Mouse (Mus musculus) G1E-ER4 (cell line): Measurements from ENCODE around the gene Vps13d. TPM values are rescaled to one million over a fixed set of nuclear protein-coding genes. Genes with fewer than 3 reads are reported as not detected.
A peak's percentile ranks its signal among the peaks of the same experiment; 100 is the strongest.

Experiments
- GATA1 ChIP-seq: IDR thresholded peaks from one replicate; pipeline ENCODE4 v1.8.0; 2012; ENCODE audit warnings: low read length, inconsistent platforms
- polyA plus RNA-seq: library from polyadenylated mRNA; stranded (reverse); fragments of >175 nt; gene quantifications from 2 replicates; pipeline ENCODE4 v1.2.3, GENCODE M21; 2012

Vps13d gene
- polyA plus RNA-seq, 1 experiment = 3.1 TPM

DNA sequence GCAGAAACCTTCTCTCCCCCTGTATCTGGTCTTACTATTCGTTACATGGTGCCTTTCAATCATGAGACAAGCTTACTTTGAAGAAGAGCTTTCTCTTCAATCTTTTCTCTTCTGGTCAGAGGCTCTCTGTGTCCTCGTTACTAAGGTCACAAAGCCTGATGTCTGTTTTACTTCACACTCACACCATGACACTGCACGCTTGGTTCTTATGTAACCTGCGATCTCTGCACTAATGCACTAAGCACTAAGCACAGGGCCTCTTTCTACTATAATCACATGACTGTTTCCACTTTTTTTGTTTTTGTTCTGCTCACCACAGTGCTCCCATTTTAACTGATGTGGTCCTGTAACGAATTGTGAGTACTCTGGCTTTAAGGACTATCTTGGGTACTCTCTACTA is 146.8 kb downstream of the Vps13d start:
- no peak for TF ChIP-seq GATA1

- TF ChIP-seq GATA1 = no peak
These were observed 148.8 kb downstream of the Vps13d start for GRCm38 (mm10) chr4:145046032-145046401.

DNA sequence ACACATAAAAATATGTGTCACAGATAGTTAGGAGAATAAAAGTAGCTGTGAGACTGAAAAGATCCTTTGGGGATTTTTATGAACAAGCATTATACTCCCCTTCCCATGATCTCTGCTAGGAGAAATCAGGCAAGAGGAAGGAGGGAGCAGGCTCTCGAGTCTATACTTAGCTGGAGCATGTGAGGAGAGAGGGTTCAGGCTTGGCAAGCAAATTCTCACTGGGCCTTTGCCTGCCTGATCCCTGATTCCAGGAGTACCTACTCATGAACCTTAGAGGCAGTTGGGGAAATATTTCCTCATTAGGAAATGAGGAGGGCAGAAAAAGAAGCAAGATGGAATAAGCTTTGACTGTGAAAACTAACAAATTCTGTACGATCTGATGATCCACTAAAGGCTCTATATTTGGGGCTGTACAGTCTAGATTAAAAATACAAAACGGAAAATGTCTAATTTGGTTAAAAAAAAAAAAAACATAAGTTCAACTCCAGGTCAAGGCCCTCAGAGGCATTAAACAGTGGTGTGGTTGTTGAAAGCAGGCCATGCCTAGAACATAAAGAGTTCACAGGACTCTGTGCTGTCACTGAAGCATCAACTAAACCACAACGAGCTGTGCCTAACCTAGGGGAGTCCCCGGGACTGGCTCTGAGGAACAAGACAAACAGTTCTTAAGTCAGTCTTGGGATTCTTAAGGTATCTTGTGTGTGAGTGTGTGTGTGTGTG is 149.3 kb downstream of the Vps13d start:
- no peak for TF ChIP-seq GATA1

- no peak for TF ChIP-seq GATA1
These were observed 153.5 kb downstream of the Vps13d start for GRCm38 (mm10) chr4:145041223-145041870.

DNA sequence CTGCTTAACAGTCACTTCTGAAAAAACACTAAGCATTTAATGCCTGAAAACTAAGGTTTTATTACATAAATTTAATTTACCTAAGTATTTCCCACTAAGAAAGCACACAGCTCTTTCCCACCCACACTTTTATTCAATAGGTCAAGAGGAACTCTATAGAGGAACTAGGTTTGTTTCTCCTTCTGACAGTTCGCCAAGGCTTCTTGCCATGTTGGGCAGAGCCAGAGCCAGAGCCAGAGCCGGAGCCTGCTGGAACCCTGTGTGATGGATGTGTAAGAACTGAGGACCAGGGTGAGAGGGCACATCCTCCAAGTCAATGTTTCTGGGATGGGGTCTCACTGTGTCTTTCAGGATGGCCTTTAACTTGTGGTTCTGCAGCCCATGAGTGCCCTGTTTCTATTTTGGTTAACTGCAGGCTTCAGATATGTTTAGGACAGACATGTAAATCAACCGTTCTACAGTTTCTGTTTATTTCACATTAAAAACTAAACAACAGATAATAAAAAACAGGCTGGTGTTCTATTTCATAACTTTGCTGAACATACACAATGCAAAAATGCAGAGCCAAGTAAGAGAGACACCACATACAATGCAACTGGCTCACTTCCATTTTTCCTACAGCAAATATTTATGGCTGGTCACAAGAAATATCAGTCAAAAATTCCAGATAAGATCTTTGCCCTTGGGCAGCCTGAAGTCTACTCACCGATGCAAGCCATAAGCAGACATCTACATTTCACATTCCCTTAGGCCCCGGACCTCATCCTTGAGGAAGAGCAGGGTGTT is 157.0 kb downstream of the Vps13d start:
- TF ChIP-seq GATA1 = no peak

DNA sequence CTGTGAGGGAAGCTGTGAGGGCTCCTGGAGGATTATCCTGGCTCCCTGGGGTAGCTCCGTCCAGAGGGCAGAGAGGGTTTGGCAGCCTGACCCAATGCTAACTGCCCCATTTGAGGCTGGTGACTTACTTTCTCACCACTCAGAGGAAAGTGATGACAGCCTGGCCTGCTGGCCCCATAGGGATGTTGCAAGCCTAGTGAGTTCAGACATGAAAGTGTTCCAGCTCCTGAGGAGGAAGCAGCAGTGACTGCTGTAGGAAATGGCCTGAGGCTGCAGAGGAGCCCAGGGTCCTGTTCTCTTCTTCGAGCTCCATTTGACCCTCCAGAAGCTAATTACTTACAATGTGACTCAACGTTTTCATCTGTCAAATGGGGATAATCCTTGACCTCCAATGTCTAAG is 157.8 kb downstream of the Vps13d start:
- no peak for TF ChIP-seq GATA1

DNA sequence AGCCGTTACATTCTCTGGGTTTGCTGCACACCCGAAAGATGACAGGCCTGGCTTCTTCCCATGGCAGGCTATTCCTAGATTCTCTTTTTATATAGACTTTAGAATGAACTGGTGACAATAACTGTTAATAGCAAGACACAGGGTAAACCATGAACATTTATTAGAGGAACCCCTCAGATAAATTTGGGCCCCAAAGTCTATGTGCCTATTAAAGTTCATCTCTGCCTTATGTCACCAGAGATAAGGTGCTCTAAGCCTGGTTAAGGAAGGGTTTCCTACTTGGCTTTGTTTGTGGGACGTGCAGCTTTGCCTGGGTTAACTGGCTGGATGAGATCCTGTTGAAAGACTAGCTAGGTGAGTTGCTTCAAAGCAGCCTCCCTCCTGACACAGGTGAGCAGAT is 159.4 kb downstream of the Vps13d start:
- peak; percentile 38 for TF ChIP-seq GATA1

DNA sequence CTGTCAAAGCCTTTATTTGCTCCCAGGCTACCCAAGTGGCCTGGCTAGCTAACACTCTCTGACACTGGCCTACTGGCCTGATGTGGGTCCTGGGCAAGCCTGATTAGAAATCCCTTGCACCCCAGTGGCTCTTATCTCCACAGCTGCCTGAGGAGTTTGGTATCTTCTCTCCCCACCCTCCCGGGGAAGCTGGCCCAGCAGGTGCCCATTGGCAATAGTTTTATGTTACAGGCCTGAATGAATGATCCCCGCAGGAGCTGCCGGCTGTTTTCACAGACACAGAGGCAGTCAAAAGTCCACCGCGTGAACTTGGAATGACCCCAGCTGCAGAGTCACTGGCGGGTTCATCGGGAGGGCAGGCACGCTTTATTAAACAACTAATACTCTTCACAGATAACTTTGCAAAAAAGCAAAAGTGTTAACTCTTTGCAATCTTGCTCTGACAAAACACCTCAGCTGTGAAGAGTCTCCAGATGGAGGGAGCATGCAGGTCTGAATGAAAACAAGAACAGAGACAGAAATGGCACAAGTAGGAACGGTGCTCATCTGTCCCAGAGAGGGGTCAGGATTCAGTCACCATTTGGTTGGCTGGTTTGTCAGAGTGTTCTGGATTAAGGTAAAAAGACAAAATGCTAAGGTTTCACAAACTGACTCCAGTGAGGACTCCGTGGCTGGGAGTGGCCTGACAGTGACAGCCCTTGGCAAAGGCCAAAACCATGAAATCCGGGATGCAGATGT is 160.1 kb downstream of the Vps13d start:
- peak; percentile 83 for TF ChIP-seq GATA1

GRCm38 (mm10) chr4:145033392-145033791 is 161.4 kb downstream of the Vps13d start:
- TF ChIP-seq GATA1 = peak; percentile 90

DNA sequence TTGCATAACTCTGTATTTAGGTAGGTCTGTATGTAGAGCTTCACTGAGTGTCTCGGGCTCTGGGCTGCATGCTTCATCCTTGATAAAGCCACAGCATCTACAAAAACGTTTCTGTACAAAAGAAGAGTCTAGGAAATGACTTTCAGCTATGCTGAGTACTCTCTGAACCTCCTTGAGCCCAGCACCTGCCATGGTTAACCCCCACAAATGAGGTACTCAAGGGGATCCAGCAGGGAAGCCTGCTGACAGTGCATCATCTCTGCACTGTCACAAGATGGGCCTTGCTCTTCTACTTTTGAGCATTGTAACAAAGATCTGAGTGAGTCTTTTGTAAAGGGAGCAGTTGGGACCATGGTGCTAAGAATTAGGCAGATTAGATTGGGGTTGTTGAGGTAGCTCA is 162.2 kb downstream of the Vps13d start:
- TF ChIP-seq GATA1 = no peak

GRCm38 (mm10) chr4:145031510-145031909 is 163.3 kb downstream of the Vps13d start:
- no peak for TF ChIP-seq GATA1

- TF ChIP-seq GATA1 = no peak
These were observed 168.4 kb downstream of the Vps13d start for GRCm38 (mm10) chr4:145026449-145026851.

GRCm38 (mm10) chr4:145025409-145025762 is 169.4 kb downstream of the Vps13d start:
- TF ChIP-seq GATA1 = no peak

- no peak for TF ChIP-seq GATA1
These were observed 170.0 kb downstream of the Vps13d start for GRCm38 (mm10) chr4:145024694-145025408.

GRCm38 (mm10) chr4:145023911-145024310 is 170.9 kb downstream of the Vps13d start:
- no peak for TF ChIP-seq GATA1
